Mouse (Mus musculus): ENCODE data around the gene Got1.

Got1 gene

GRCm38 (mm10) chr19:43524187-43525103 lies at the start of gene Got1:
Got1 (minus strand) TSS chr19:43524605.
- DNase-seq = peak; percentile 86 to 92

DNA sequence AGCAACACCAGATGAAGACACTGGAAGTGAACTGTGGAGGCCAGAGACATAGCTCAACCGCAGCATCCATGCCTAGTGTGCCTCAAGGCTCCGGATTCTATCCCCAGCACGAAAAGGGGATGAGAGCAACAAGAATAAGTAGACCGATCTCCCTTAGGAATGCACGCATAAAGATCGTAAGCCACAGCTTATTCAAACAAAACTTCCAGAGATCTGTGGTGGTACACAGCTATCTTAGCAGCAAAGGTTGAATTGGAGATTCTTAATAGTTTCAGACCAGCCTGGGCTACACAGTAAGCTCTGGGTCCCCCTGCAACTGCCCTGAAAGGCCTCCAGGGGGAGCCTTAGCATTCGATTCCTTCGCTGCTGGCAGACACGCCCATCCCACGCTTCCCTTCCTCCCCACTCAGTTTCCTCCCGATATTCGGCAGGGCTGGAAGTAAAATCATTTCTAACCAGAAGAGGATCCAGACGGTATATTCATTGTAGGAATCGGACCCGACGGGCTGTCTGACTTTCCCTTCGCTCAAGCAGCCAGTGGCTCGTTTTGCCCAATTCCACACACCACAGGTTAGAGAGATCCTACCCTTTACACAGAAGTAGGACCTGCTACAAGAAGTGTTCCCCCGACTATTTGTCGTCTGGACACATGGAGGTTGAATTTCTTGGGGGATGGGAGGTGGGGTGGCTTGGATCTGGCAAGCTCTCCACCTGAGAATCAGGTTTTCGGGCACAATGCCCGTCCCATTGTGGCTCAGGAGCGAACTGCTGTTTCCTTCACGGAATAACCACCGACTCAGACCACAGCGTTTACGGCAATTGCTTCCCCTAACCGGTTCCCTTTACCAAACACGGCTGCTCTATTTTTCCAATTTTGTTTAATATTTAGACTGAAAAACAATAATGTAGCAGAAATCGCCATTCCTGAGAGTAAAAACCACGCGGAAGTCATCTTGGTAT lies 46.7 kb upstream of the Got1 start:
- DNase-seq = peak; percentile 60 to 70

DNA sequence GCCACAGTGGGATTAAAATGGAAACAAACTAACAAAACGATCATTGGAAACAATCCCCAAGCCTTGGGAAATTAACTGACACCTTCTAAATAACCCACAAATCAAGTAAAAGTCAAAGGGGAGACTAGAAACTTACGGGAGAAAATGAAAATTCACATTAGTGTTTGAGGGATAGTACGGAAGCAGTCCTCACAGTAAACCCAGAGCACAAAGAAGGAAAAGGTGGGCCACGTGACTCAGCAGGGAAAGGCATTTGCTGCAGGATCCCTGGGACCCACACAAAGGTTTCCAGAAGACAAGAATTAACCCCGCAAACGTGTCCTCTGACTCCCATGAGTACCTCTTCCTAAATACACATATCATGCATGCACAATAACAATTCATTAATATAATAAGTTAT lies 44.7 kb upstream of the Got1 start:
- DNase-seq = no peak

GRCm38 (mm10) chr19:43568298-43568697 lies 43.9 kb upstream of the Got1 start:
- DNase-seq = no peak

- no peak for DNase-seq
Measured at GRCm38 (mm10) chr19:43563166-43563565, 38.8 kb upstream of the Got1 start.

DNA sequence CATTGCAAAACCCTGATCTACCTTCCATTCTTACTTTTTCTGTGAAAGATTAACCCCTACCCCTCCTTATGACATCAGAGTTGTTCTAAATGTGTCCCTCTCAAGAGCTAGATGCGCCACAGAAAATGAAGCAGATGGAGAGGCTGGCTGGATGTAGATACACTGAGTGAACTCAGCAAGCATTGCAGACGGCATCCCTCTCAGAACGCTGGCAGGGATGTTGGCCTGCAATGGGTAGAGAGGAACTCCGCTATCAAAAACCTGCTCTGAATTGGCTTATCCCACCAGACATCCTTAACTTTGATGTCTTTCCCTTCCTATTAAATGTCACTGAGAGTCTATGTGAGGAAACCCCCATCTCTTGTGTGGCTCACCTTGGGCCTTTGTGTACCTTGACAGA lies 37.4 kb upstream of the Got1 start:
- no peak for DNase-seq

GRCm38 (mm10) chr19:43560244-43560643 lies 35.8 kb upstream of the Got1 start:
- no peak for DNase-seq

DNA sequence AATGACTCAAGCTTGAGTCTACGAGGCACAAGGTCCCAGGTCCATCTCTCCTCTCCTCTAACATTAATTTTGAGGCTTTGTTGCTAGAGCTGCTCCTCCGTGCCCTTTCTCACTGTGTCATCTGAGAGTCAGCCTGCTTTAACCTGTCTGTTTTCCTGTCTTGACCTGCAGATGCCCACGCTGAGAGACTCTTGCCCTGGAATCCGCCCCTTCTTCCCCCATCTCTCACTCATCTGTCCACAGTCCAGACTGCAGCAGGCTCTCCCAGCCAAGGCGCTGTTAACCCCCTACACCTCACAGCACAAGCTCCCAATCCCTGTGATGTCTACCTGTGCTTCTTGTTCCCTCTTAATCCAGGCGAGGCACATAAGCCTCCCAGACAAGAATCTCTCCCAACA lies 27.1 kb upstream of the Got1 start:
- DNase-seq = no peak

GRCm38 (mm10) chr19:43550706-43551492 lies 26.5 kb upstream of the Got1 start:
- DNase-seq = no peak

GRCm38 (mm10) chr19:43548060-43548459 lies 23.7 kb upstream of the Got1 start:
- no peak for DNase-seq

- no peak for DNase-seq
Measured at GRCm38 (mm10) chr19:43546337-43547117, 22.1 kb upstream of the Got1 start.

DNA sequence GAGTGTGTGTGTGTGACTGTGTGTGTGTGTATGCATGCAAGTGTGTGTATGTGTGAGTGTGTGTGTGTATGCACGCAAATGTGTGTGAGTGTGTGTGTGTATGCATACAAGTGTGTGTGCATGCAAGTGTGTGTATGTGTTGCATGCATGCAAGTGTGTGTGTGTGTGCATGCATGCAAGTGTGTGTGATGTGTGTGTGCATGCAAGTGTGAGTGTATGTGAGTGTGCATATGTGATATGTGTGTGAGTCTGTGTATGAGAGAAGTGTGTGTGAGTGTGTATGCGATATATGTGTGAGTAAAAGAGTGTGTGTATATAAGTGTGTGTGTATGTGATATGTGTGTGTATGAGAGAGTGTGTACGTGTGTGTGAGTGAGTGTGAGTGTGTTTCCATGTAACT lies 11.0 kb upstream of the Got1 start:
- no peak for DNase-seq

GRCm38 (mm10) chr19:43530921-43531320 lies 6.5 kb upstream of the Got1 start:
- peak; percentile 26 to 54 for DNase-seq

DNA sequence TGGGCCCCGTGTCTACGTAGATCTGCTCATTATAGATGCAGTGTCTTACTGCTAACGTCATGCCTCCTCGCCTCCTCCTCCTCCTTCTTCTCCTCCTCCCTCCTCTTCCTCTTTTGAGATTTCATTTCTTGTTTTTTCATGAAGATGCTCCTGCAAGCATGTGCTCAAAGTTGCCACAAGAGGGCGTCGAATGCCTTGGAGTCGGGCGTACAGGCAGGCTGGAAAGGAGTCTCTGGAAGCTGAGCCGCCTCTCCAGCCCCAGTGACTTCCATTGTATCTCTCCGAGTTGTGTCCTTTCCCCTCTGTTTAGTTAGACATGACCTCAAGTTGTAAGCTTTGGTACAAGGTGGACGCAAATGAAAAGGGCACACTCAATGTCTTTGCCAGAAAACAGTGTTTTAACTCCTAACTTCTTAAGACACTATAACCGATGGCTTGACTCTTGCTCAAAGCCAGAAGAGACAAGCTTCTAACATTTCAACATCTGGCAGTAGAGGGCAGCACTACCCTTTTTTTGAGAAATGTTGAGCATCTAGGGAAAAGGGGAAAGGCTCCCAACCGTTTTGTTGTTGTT lies 5.9 kb upstream of the Got1 start:
- DNase-seq = peak; percentile 32 to 43

GRCm38 (mm10) chr19:43528056-43528587 lies 3.7 kb upstream of the Got1 start:
- DNase-seq = no peak

GRCm38 (mm10) chr19:43527131-43527530 lies 2.7 kb upstream of the Got1 start:
- no peak for DNase-seq

- no peak for DNase-seq
Measured at GRCm38 (mm10) chr19:43526025-43526424, 1.6 kb upstream of the Got1 start.

DNA sequence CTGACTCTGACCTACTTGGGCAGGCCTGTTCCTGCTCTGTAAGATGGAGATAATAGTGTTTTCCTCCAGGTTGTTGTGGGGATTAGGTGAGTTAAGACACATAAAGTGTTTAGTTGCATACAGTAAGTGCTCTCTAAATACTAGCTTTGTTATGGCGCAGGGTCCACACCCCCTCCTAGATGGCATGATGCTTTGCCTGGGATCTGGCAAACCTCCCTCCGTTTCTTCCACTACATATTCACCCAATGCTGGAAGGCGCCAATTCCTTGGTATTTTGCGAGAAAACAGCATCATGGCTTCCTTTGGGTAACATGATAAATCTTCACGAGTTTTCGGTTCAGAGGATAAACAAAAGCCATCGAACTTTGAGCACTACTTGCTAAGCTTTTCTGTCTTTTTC lies 1.2 kb upstream of the Got1 start:
- DNase-seq = no peak

GRCm38 (mm10) chr19:43525104-43525482 lies 688 bp upstream of the Got1 start:
- no peak for DNase-seq

DNA sequence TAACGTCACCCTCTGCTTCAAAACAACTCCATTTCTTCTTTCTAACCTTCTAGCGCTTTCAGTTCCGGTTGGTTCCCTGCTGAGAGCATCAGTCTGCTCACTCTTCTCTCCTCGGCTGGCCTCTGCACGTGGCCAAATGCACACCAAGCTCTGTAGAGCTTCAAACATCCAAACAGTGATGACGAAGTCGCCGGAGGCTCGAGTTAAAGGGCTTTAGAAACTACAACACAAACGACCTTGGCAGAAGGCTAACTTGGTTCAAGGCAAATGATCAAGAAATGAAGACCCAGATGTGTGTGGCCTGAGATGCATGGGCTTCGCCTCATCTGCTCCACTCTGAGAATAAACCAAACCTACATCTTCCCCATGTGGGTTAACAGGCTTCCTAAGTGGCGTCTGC lies 854 bp downstream of the Got1 start:
- peak; percentile 11 to 19 for DNase-seq

GRCm38 (mm10) chr19:43521996-43522395 lies 2.4 kb downstream of the Got1 start:
- no peak for DNase-seq

Data from thymus, postnatal 36 days (tissue).